Mouse (Mus musculus) CD4-positive naive resting alpha-beta T cell, adult 76 days (primary cell): ENCODE measurements around the gene Gmppb. TPM values are rescaled to one million over a fixed set of nuclear protein-coding genes. Genes with fewer than 3 reads are reported as not detected.

ENCODE experiments used
- total RNA-seq: library from RNA; stranded (reverse); gene quantifications from one replicate; pipeline ENCODE4 v1.2.4, GENCODE M21; 2023

Gene Gmppb
- total RNA-seq, result 23.7 TPM

DNA sequence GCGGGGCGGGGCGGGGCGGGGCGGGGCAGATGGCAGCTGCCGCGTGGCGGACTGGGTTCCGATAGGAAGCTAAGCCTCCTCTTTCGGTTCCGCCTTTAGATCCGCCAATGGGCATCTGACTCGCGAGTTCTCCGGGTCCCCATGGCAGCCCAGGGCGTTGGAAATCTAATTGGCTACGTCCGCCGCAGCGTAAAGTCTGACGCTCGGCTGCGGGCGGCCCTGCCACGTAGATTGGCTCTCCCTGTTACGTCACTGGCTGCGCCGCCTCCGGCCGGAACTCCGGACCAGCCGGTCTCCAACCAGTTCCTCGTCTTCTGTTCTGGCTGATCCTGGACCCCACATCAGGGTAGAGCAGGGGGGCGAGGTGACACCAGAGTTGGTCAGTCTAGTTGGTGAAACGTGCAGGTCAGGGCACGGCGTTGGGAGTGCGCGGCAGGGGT is at the start of gene Gmppb:
Gene Gmppb, plus strand, starts transcription at position 227 of the 440 bp plus-strand sequence.

GRCm38 (mm10) chr9:108001922-108002770 is 46.9 kb upstream of the Gmppb start, which contains the start of gene Ip6k1:
Gene Ip6k1 (plus strand): TSS chr9:108002501.

DNA sequence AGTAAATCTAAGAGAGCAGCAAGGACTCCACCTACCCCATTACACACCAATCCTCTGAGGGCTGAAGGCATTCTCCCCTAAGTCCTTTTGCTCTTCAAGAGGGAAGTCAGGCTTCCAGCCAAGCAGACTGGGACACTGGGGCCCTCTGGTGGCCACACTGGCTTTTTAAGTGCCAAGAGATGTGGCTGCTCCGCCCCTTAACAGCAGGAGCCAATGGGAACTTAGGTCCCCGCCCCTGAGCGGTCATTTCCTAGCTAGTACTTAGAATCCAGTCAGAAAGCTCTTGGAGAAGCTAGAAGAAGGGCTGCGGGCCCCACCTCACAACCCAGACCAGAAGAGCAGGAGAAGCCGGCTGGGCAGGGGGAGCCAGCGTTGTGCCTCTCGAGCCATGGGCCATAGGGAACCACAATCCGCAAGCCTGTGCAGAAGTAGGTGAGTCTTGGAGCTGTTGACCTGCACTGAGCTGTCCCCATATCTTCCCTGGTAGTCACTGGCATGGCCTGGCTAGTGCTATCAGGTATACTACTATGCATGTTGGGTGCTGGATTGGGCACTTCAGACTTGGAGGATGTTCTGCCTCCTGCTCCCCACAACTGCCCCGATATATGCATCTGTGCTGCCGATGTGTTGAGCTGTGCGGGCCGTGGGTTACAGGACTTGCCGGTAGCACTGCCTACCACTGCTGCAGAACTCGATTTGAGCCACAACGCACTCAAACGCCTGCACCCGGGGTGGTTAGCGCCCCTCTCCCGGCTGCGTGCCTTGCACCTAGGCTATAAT is 4.0 kb downstream of the Gmppb start, which contains the start of gene Amigo3:
Gene Amigo3, plus strand, starts transcription at position 275 of the 780 bp plus-strand sequence.

GRCm38 (mm10) chr9:108080168-108080567 is 31.1 kb downstream of the Gmppb start, which contains the start of gene Mst1:
Gene Mst1 (plus strand): TSS chr9:108080436.

DNA sequence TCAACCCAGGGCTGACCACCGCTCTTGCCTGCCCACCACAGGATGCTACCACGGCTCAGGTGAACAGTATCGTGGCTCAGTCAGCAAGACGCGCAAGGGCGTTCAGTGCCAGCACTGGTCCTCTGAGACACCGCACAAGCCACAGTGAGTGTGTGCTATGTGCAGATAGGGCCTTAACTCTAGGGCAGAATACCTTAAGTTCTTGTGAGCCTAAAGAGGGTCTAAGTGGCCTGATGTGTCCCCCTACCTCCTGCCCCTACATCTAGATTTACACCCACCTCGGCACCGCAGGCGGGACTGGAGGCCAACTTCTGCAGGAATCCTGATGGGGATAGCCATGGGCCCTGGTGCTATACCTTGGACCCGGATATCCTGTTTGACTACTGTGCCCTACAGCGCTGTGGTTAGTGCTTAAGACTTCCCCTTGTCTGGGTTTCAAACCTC is 34.0 kb downstream of the Gmppb start, which contains the start of gene Rnf123:
Gene Rnf123, minus strand, starts transcription at position 359 of the 444 bp plus-strand sequence.

GRCm38 (mm10) chr9:108094184-108094941 is 45.3 kb downstream of the Gmppb start, which contains the start of gene Apeh:
Gene Apeh (minus strand): TSS chr9:108094606.

Other genes with a start within 250 kb of the Gmppb start
- 149 TPM for gene Rbm6, start 176.0 kb upstream of the Gmppb start, total RNA-seq
- 14.0 TPM for gene Mon1a, start 161.1 kb upstream of the Gmppb start, total RNA-seq
- not detected for gene Mst1r, start 142.4 kb upstream of the Gmppb start, total RNA-seq
- gene Actl11, start 120.8 kb upstream of the Gmppb start, total RNA-seq, result not detected
- gene Camkv, start 113.6 kb upstream of the Gmppb start, total RNA-seq, result not detected
- 7.0 TPM for gene Traip, start 99.1 kb upstream of the Gmppb start, total RNA-seq
- 171 TPM for gene Uba7, start 73.7 kb upstream of the Gmppb start, total RNA-seq
- 1.1 TPM for gene Gm20661, start 66.2 kb upstream of the Gmppb start, total RNA-seq
- gene Inka1, start 63.4 kb upstream of the Gmppb start, total RNA-seq, result not detected
- gene Cdhr4, start 56.7 kb upstream of the Gmppb start, total RNA-seq, result 2.6 TPM
- 7.3 TPM for gene Gm20662, start 52.9 kb upstream of the Gmppb start, total RNA-seq
- 133 TPM for gene Ip6k1, start 46.7 kb upstream of the Gmppb start, total RNA-seq
- 5.9 TPM for gene Amigo3, start 3.9 kb downstream of the Gmppb start, total RNA-seq
- 0.26 TPM for gene Mst1, start 31.2 kb downstream of the Gmppb start, total RNA-seq
- 172 TPM for gene Rnf123, start 34.1 kb downstream of the Gmppb start, total RNA-seq
- 121 TPM for gene Apeh, start 45.4 kb downstream of the Gmppb start, total RNA-seq
- 0.50 TPM for gene Bsn, start 141.1 kb downstream of the Gmppb start, total RNA-seq
- 21.3 TPM for gene Dag1, start 214.7 kb downstream of the Gmppb start, total RNA-seq
- gene Nicn1, start 241.2 kb downstream of the Gmppb start, total RNA-seq, result 2.4 TPM
- gene Amt, start 247.6 kb downstream of the Gmppb start, total RNA-seq, result 1.4 TPM